ENCODE assay signal across 17 mouse cellular contexts in genomic region chr16:31188270-31188669, GRCm38 (mm10). TPM values are rescaled to one million over a fixed set of nuclear protein-coding genes. Genes with fewer than 3 reads are reported as not detected.
DNase-seq lines count a peak whose midpoint lies in the region; ATAC-seq and TF ChIP-seq lines count a peak whose summit lies in the region.
"Had no signal": no experiment of that assay in that cellular context is flagged by ENCODE, and none has a peak within 500 bp of the region (broad histone marks: within the 10 kb centered on the region; RNA-seq: fewer than 3 reads in every experiment).

No protein-coding gene starts in this region.

- H3K27ac ChIP-seq in hindbrain, embryonic 13.5 days = peak overlapping the region; percentile 61
- H3K27ac ChIP-seq in hindbrain, embryonic 11.5 days (ENCODE audit: low read depth, low read length) = no peak overlapping the region
- H3K27ac ChIP-seq in midbrain, postnatal 0 days (ENCODE audit: low read depth, low read length) = no peak overlapping the region
- H3K27ac ChIP-seq in midbrain, embryonic 15.5 days = no peak overlapping the region
- peak overlapping the region; percentile 5; the same call in 1 of the 2 replicates for H3K27ac ChIP-seq in hindbrain, embryonic 14.5 days
- H3K27ac ChIP-seq: heart, embryonic 10.5 days; hindbrain, embryonic 15.5 days; limb, embryonic 12.5 days; liver, embryonic 15.5 days had no signal

- ATAC-seq in hindbrain, embryonic 13.5 days (ENCODE audit: low FRiP score) = no peak
- no peak for ATAC-seq in hindbrain, embryonic 11.5 days (ENCODE audit: low FRiP score)
- ATAC-seq in midbrain, postnatal 0 days (ENCODE audit: low FRiP score) = no peak
- no peak for ATAC-seq in midbrain, embryonic 15.5 days (replicated peaks)
- ATAC-seq in hindbrain, embryonic 14.5 days (ENCODE audit: low FRiP score) = no peak
- ATAC-seq: Patski had no signal

- no peaks in the 10 kb centered on the region for H3K9me3 ChIP-seq in hindbrain, embryonic 13.5 days
- H3K9me3 ChIP-seq in hindbrain, embryonic 11.5 days (ENCODE audit: control insufficient read depth, low read length) = no peaks in the 10 kb centered on the region
- no peaks in the 10 kb centered on the region for H3K9me3 ChIP-seq in midbrain, postnatal 0 days (ENCODE audit: low read length)
- no peaks in the 10 kb centered on the region for H3K9me3 ChIP-seq in midbrain, embryonic 15.5 days
- H3K9me3 ChIP-seq in hindbrain, embryonic 14.5 days (ENCODE audit: control insufficient read depth, low read length) = no peaks in the 10 kb centered on the region
- H3K9me3 ChIP-seq: heart, embryonic 10.5 days; hindbrain, embryonic 15.5 days; limb, embryonic 12.5 days; liver, embryonic 15.5 days had no signal

- 53% methylated on average over 6 of the region's 6 CpGs for WGBS in hindbrain, embryonic 13.5 days
- WGBS in hindbrain, embryonic 11.5 days = 73% methylated on average over 6 of the region's 6 CpGs
- WGBS in midbrain, postnatal 0 days = 30% methylated on average over 6 of the region's 6 CpGs
- 27% methylated on average over 6 of the region's 6 CpGs for WGBS in midbrain, embryonic 15.5 days
- WGBS in hindbrain, embryonic 14.5 days = 40% methylated on average over 6 of the region's 6 CpGs

- H3K27me3 ChIP-seq in hindbrain, embryonic 13.5 days = no peaks in the 10 kb centered on the region
- no peaks in the 10 kb centered on the region for H3K27me3 ChIP-seq in hindbrain, embryonic 11.5 days (ENCODE audit: control insufficient read depth, insufficient read depth, low read length)
- no peaks in the 10 kb centered on the region for H3K27me3 ChIP-seq in midbrain, postnatal 0 days (ENCODE audit: insufficient read depth, low read length)
- no peaks in the 10 kb centered on the region for H3K27me3 ChIP-seq in midbrain, embryonic 15.5 days (replicated peaks)
- no peaks in the 10 kb centered on the region for H3K27me3 ChIP-seq in hindbrain, embryonic 14.5 days (ENCODE audit: control insufficient read depth, insufficient read depth, low read length)
- H3K27me3 ChIP-seq: CH12.LX; hindbrain, embryonic 15.5 days; limb, embryonic 12.5 days; liver, embryonic 15.5 days; Patski had no signal

- no peaks in the 10 kb centered on the region for H3K36me3 ChIP-seq in hindbrain, embryonic 13.5 days
- H3K36me3 ChIP-seq in hindbrain, embryonic 11.5 days (ENCODE audit: control insufficient read depth, insufficient read depth, low read length) = no peaks in the 10 kb centered on the region
- H3K36me3 ChIP-seq in midbrain, postnatal 0 days (ENCODE audit: insufficient read depth, low read length) = no peaks in the 10 kb centered on the region
- no peaks in the 10 kb centered on the region for H3K36me3 ChIP-seq in midbrain, embryonic 15.5 days (replicated peaks)
- H3K36me3 ChIP-seq in hindbrain, embryonic 14.5 days (replicated peaks; ENCODE audit: control insufficient read depth, insufficient read depth) = no peaks in the 10 kb centered on the region
- H3K36me3 ChIP-seq: heart, embryonic 10.5 days; hindbrain, embryonic 15.5 days; limb, embryonic 12.5 days; liver, embryonic 15.5 days had no signal

- no peak for TF ChIP-seq CTCF in midbrain, postnatal 0 days (IDR thresholded peaks at IDR 0.05)

- no peak for DNase-seq in hindbrain, embryonic 11.5 days (ENCODE audit: low spot score)
- peak; percentile 39 for DNase-seq in midbrain, postnatal 0 days (ENCODE audit: low spot score)
- DNase-seq in hindbrain, embryonic 14.5 days (ENCODE audit: low spot score) = no peak
- peak; percentile 45 for DNase-seq in retina, postnatal 1 day
- DNase-seq in frontal cortex, postnatal 36 days (ENCODE audit: low spot score in 2 of 2) = no peak
- DNase-seq: cerebellum, adult 2 months; kidney, adult 8-10 months; kidney, postnatal 4 days; thymus, postnatal 14 days had no signal

- H3K9ac ChIP-seq in hindbrain, embryonic 13.5 days = no peak overlapping the region
- H3K9ac ChIP-seq in hindbrain, embryonic 11.5 days (ENCODE audit: low read depth, low read length) = no peak overlapping the region
- H3K9ac ChIP-seq in midbrain, postnatal 0 days (replicated peaks; ENCODE audit: low read length, poor library complexity, severe bottlenecking) = no peak overlapping the region
- no peak overlapping the region for H3K9ac ChIP-seq in midbrain, embryonic 15.5 days
- H3K9ac ChIP-seq in hindbrain, embryonic 14.5 days = no peak overlapping the region
- H3K9ac ChIP-seq: hindbrain, embryonic 15.5 days; limb, embryonic 12.5 days; liver, embryonic 15.5 days had no signal

- H3K4me1 ChIP-seq in hindbrain, embryonic 13.5 days (replicated peaks) = peaks cover 32% of the 10 kb centered on the region
- no peaks in the 10 kb centered on the region; the same call in 1 of the 2 replicates for H3K4me1 ChIP-seq in hindbrain, embryonic 11.5 days (replicated peaks; ENCODE audit: control insufficient read depth, insufficient read depth, low read length)
- H3K4me1 ChIP-seq in midbrain, postnatal 0 days (ENCODE audit: insufficient read depth, low read length) = 0 out of 2 replicates have a peak, but pooled peaks cover 2% of the 10 kb centered on the region
- peaks cover 8% of the 10 kb centered on the region; the same call in 1 of the 2 replicates for H3K4me1 ChIP-seq in midbrain, embryonic 15.5 days
- peaks cover 15% of the 10 kb centered on the region for H3K4me1 ChIP-seq in hindbrain, embryonic 14.5 days (replicated peaks; ENCODE audit: control insufficient read depth, insufficient read depth, low read length)

- H3K4me2 ChIP-seq in hindbrain, embryonic 13.5 days = no peak overlapping the region
- no peak overlapping the region for H3K4me2 ChIP-seq in hindbrain, embryonic 11.5 days (replicated peaks; ENCODE audit: low read depth, low read length)
- H3K4me2 ChIP-seq in midbrain, postnatal 0 days (ENCODE audit: low read depth, low read length, poor library complexity, severe bottlenecking) = no peak overlapping the region
- no peak overlapping the region for H3K4me2 ChIP-seq in midbrain, embryonic 15.5 days
- no peak overlapping the region for H3K4me2 ChIP-seq in hindbrain, embryonic 14.5 days (replicated peaks)
- H3K4me2 ChIP-seq: hindbrain, embryonic 15.5 days; limb, embryonic 12.5 days; liver, embryonic 15.5 days had no signal

- H3K4me3 ChIP-seq in hindbrain, embryonic 13.5 days = no peak overlapping the region
- no peak overlapping the region for H3K4me3 ChIP-seq in hindbrain, embryonic 11.5 days (ENCODE audit: low read depth, low read length)
- no peak overlapping the region for H3K4me3 ChIP-seq in midbrain, postnatal 0 days (ENCODE audit: low read depth, low read length)
- no peak overlapping the region for H3K4me3 ChIP-seq in midbrain, embryonic 15.5 days
- H3K4me3 ChIP-seq in hindbrain, embryonic 14.5 days (replicated peaks; ENCODE audit: low read length) = no peak overlapping the region
- H3K4me3 ChIP-seq: heart, embryonic 10.5 days; hindbrain, embryonic 15.5 days; limb, embryonic 12.5 days; liver, embryonic 15.5 days had no signal

RNA-seq across cellular contexts. Expression of gene Acap2, which starts 12.8 kb away (rescaled TPM):
- polyA plus RNA-seq in hindbrain, embryonic 13.5 days (2015; fragmentation: Nextera tagmentation; extraction: Ambion mirVana) = 11.7 and 12.4 TPM in 2 replicates
- 22.9 and 23.4 TPM in 2 replicates for polyA plus RNA-seq in hindbrain, embryonic 11.5 days (2014; fragmentation: Nextera tagmentation; extraction: Ambion mirVana)
- 26.7 and 39.4 TPM in 2 replicates for total RNA-seq in midbrain, postnatal 0 days (2014; rRNA removed)
- 9.0 and 10.9 TPM in 2 replicates for polyA plus RNA-seq in midbrain, postnatal 0 days (2015; fragmentation: Nextera tagmentation; extraction: Ambion mirVana)
- 10.1 and 11.3 TPM in 2 replicates for polyA plus RNA-seq in midbrain, embryonic 15.5 days (2015; fragmentation: Nextera tagmentation; extraction: Ambion mirVana)
- 15.8 TPM in 2 replicates for polyA plus RNA-seq in hindbrain, embryonic 14.5 days (2014; fragmentation: Nextera tagmentation; extraction: Ambion mirVana)

Comparison
In these comparisons a context has a peak if more than half of its experiments do, and no peak if none do; other contexts are left out.
1. H3K27ac ChIP-seq: peak in hindbrain, embryonic 13.5 days (single experiment) and hindbrain, embryonic 14.5 days (single experiment); none in hindbrain, embryonic 11.5 days (single experiment), midbrain, postnatal 0 days (single experiment) and midbrain, embryonic 15.5 days (single experiment).
2. DNase-seq: peak in midbrain, postnatal 0 days (single experiment) and retina, postnatal 1 day (single experiment); none in hindbrain, embryonic 11.5 days (single experiment), hindbrain, embryonic 14.5 days (single experiment) and frontal cortex, postnatal 36 days (0 of 2).